Mouse (Mus musculus) liver, adult 2 months (tissue): ENCODE data around the gene Syt2.

Experiments
- CTCF ChIP-seq: fragments of 200-500 bp; IDR thresholded peaks from 2 replicates; pipeline ENCODE4 v1.5.1; 2011; ENCODE audit warnings: low read depth, low read length, control low read depth
- POLR2A ChIP-seq: fragments of 200-500 bp; IDR thresholded peaks from 2 replicates; pipeline ENCODE4 v1.6.1; 2011; ENCODE audit warnings: low read length, control low read depth; ENCODE audit not compliant: insufficient read depth; ENCODE audit errors: extremely low read depth

DNA sequence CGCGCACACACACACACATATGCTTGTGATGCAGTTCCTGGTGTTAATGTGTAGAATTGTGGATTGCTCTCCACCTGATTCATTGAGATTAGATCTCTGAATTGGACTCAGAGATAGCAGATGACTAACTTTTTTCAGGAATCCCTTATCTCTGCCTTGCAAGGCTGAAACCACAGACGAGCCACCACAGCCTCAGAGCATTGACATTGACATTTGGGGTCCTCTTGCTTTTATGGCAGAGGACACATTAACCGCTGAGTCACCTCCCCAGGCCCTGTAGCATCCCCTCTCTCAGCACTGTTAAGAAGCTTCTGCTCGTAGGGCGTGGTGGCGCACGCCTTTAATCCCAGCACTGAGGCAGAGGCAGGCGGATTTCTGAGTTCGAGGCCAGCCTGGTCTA is 17.0 kb upstream of the Syt2 start:
- TF ChIP-seq CTCF: no peak
- no peak for TF ChIP-seq POLR2A
